Mouse (Mus musculus) ES-E14 (cell line): ENCODE data around the gene Slc24a5.

ENCODE experiments used
- CHD2 ChIP-seq: IDR thresholded peaks from 2 replicates; pipeline ENCODE4 v1.6.1; 2014; ENCODE audit warnings: mild to moderate bottlenecking, low read depth, low read length, inconsistent platforms
- MAFK ChIP-seq: IDR thresholded peaks from 2 replicates; pipeline ENCODE4 v1.6.1; 2014; ENCODE audit warnings: mild to moderate bottlenecking, low read depth, low read length, inconsistent platforms; ENCODE audit not compliant: insufficient read depth
- ZC3H11A ChIP-seq: IDR thresholded peaks from 2 replicates; pipeline ENCODE4 v1.6.1; 2012; ENCODE audit warnings: low read depth, mild to moderate bottlenecking, inconsistent platforms, low read length, borderline replicate concordance
- ZNF384 ChIP-seq: IDR thresholded peaks from 2 replicates; pipeline ENCODE4 v1.6.1; 2012; ENCODE audit warnings: low read depth, low read length, inconsistent platforms

GRCm38 (mm10) chr2:125033042-125033743, 34.7 kb upstream of the Slc24a5 start:
- TF ChIP-seq ZC3H11A (no peak), MAFK (no peak), CHD2 (no peak), ZNF384 (no peak)
